Mouse (Mus musculus) intestine, embryonic 14.5 days (tissue): ENCODE results near the gene Endov. TPM values are rescaled to one million over a fixed set of nuclear protein-coding genes. Genes with fewer than 3 reads are reported as not detected.
A peak's percentile ranks its signal among the peaks of the same experiment; 100 is the strongest.

Experiments
- ATAC-seq: fragments of 200-750 bp; cut with Nextera tagmentation; replicated peaks from 2 replicates; pipeline ENCODE4 v1.8.0; 2017; ENCODE audit warnings: low read depth, moderate number of reproducible peaks, moderate TSS enrichment, moderate library complexity; ENCODE audit not compliant: low FRiP score, low TSS enrichment
- DNase-seq: peaks from one replicate; pipeline ENCODE4 v3.0.0-alpha.2; 2018; ENCODE audit warnings: low spot score
- H3K27ac ChIP-seq: fragments of 300-500 bp; sonication (generic); 2 replicates; pipeline ENCODE4 v1.5.1; 2014; ENCODE audit warnings: low read depth, mild to moderate bottlenecking, control low read depth
- H3K27me3 ChIP-seq: fragments of 300-500 bp; sonication (generic); replicated peaks from 2 replicates; pipeline ENCODE4 v1.6.1; 2014; ENCODE audit warnings: low read length, control low read depth; ENCODE audit not compliant: control insufficient read depth, insufficient read depth
- H3K36me3 ChIP-seq: fragments of 300-500 bp; sonication (generic); 2 replicates; pipeline ENCODE4 v1.6.1; 2014; ENCODE audit warnings: low read length, control low read depth; ENCODE audit not compliant: control insufficient read depth, insufficient read depth
- H3K4me1 ChIP-seq: fragments of 300-500 bp; sonication (generic); replicated peaks from 2 replicates; pipeline ENCODE4 v1.6.1; 2014; ENCODE audit warnings: low read length, control low read depth, mixed read lengths; ENCODE audit not compliant: control insufficient read depth, insufficient read depth
- H3K4me2 ChIP-seq: fragments of 300-500 bp; sonication (generic); 2 replicates; pipeline ENCODE4 v1.6.1; 2014; ENCODE audit warnings: low read length
- H3K4me3 ChIP-seq: fragments of 300-500 bp; sonication (generic); 2 replicates; pipeline ENCODE4 v1.5.1; 2014; ENCODE audit warnings: low read depth, low read length, control low read depth, mixed read lengths
- H3K9ac ChIP-seq: fragments of 300-500 bp; sonication (generic); 2 replicates; pipeline ENCODE4 v1.6.1; 2014; ENCODE audit warnings: mild to moderate bottlenecking, low read length
- H3K9me3 ChIP-seq: fragments of 300-500 bp; sonication (generic); 2 replicates; pipeline ENCODE4 v1.6.1; 2016; ENCODE audit warnings: low read length, control low read depth; ENCODE audit not compliant: control insufficient read depth
- WGBS: fragments of 180-500 bp; shearing (Covaris S2); extraction: QIAGEN DNeasy Blood & Tissue Kit; methylation state at CpG from one replicate; pipeline ENCODE4 v1.1.7; 2014; 5-methylcytosine and 5-hydroxymethylcytosine counted together
- polyA plus RNA-seq: library from polyadenylated mRNA; unstranded; fragments of >200 nt; fragmentation: Nextera tagmentation; extraction: Ambion mirVana; gene quantifications from 2 replicates; pipeline ENCODE4 v1.2.1, GENCODE M21; 2014

Endov gene
- polyA plus RNA-seq, 1 experiment from 2014 or later: 15.3 TPM

GRCm38 (mm10) chr11:119551468-119551867 lies 60.3 kb downstream of the Endov start:
- Histone ChIP-seq H3K36me3 (no peaks in the 10 kb centered on the region), H3K4me1 (peaks cover 30% of the 10 kb centered on the region), H3K4me3 (no peak overlapping the region), H3K27me3 (peaks cover 62% of the 10 kb centered on the region), H3K9me3 (no peaks in the 10 kb centered on the region), H3K27ac (no peak overlapping the region), H3K9ac (no peak overlapping the region), H3K4me2 (no peak overlapping the region)
- DNase-seq (no peak), ATAC-seq (no peak)
- 54% methylated on average over 3 of the region's 3 CpGs for WGBS

GRCm38 (mm10) chr11:119552301-119552700 lies 61.2 kb downstream of the Endov start:
- 60% methylated on average over 1 of the region's 1 CpGs for WGBS

GRCm38 (mm10) chr11:119552902-119553802 lies 62.0 kb downstream of the Endov start:
- no peak for ATAC-seq
- Histone ChIP-seq H3K4me3 (no peak overlapping the region), H3K27ac (no peak overlapping the region), H3K36me3 (no peaks in the 10 kb centered on the region), H3K4me2 (no peak overlapping the region), H3K27me3 (peaks cover 46% of the 10 kb centered on the region), H3K4me1 (peaks cover 18% of the 10 kb centered on the region), H3K9me3 (no peaks in the 10 kb centered on the region), H3K9ac (no peak overlapping the region)
- WGBS: 50% methylated on average over 9 of the region's 9 CpGs
- no peak for DNase-seq

More at GRCm38 (mm10) chr11:119552301-119552700, 61.2 kb downstream of the Endov start:
- no peak for ATAC-seq
- H3K27ac ChIP-seq: no peak overlapping the region
- no peaks in the 10 kb centered on the region for H3K36me3 ChIP-seq
- H3K4me2 ChIP-seq: no peak overlapping the region
- H3K27me3 ChIP-seq: peaks cover 54% of the 10 kb centered on the region
- no peak for DNase-seq
- H3K9ac ChIP-seq: no peak overlapping the region
- H3K4me1 ChIP-seq: peaks cover 23% of the 10 kb centered on the region
- no peaks in the 10 kb centered on the region for H3K9me3 ChIP-seq
- no peak overlapping the region for H3K4me3 ChIP-seq

GRCm38 (mm10) chr11:119554706-119555105 lies 63.6 kb downstream of the Endov start:
- 73% methylated on average over 7 of the region's 7 CpGs for WGBS
- no peak overlapping the region for H3K4me2 ChIP-seq
- no peaks in the 10 kb centered on the region for H3K9me3 ChIP-seq
- peaks cover 30% of the 10 kb centered on the region for H3K27me3 ChIP-seq
- peaks cover 14% of the 10 kb centered on the region for H3K4me1 ChIP-seq
- no peak overlapping the region for H3K27ac ChIP-seq
- no peaks in the 10 kb centered on the region for H3K36me3 ChIP-seq
- no peak for DNase-seq
- no peak overlapping the region for H3K4me3 ChIP-seq
- no peak for ATAC-seq
- no peak overlapping the region for H3K9ac ChIP-seq

GRCm38 (mm10) chr11:119555170-119555569 lies 64.0 kb downstream of the Endov start:
- Histone ChIP-seq H3K27me3 (peaks cover 26% of the 10 kb centered on the region), H3K27ac (no peak overlapping the region), H3K9me3 (no peaks in the 10 kb centered on the region), H3K4me3 (no peak overlapping the region), H3K4me2 (no peak overlapping the region), H3K9ac (no peak overlapping the region), H3K36me3 (no peaks in the 10 kb centered on the region), H3K4me1 (peaks cover 14% of the 10 kb centered on the region)
- ATAC-seq (no peak), DNase-seq (no peak)
- WGBS: 83% methylated on average over 7 of the region's 7 CpGs

GRCm38 (mm10) chr11:119557940-119558869 lies 67.1 kb downstream of the Endov start:
- Histone ChIP-seq H3K27me3 (0 out of 2 replicates have a peak, but pooled peaks cover 9% of the 10 kb centered on the region), H3K27ac (no peak overlapping the region), H3K4me1 (peaks cover 10% of the 10 kb centered on the region), H3K4me3 (no peak overlapping the region), H3K9me3 (no peaks in the 10 kb centered on the region), H3K4me2 (no peak overlapping the region), H3K36me3 (no peaks in the 10 kb centered on the region), H3K9ac (no peak overlapping the region)
- DNase-seq (no peak), ATAC-seq (no peak)
- WGBS: 32% methylated on average over 15 of the region's 17 CpGs

GRCm38 (mm10) chr11:119558870-119559610 lies 67.9 kb downstream of the Endov start:
- 22% methylated on average over 9 of the region's 9 CpGs for WGBS
- DNase-seq (no peak), ATAC-seq (0 out of 2 replicates have a peak, but pooled peaks have one; percentile 25)
- Histone ChIP-seq H3K4me3 (no peak overlapping the region), H3K9ac (no peak overlapping the region), H3K4me2 (no peak overlapping the region), H3K9me3 (no peaks in the 10 kb centered on the region), H3K36me3 (no peaks in the 10 kb centered on the region), H3K27me3 (0 out of 2 replicates have a peak, but pooled peaks cover 5% of the 10 kb centered on the region), H3K27ac (no peak overlapping the region), H3K4me1 (peaks cover 10% of the 10 kb centered on the region)
